Mouse (Mus musculus) induced T-regulatory cell, adult 2 months (primary cell): ENCODE data around the gene Nipal4.

Experiments used
- DNase-seq: peaks from one replicate; pipeline ENCODE4 v3.0.0-alpha.2; 2012; ENCODE audit warnings: low read depth

Nipal4 gene

DNA sequence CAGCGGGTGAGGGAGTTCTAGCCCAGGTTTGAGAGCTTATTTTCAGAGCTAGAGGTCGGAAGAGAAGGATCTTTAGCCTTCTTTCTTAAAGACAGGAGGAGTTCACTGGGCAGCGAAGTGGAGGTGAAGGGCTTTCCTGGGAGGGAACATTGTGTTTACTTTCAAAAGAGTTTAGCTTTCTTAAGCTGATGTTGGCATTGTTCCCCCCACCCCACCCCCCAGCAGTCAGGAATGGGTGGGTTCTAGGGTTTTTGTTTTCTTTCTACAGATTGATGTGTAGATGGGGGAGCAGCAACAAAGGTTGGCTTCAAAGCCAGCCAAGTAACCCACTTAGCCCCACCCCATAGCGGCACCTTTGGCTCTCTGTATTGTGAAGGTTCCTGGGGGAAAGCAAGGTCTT, 51.3 kb downstream of the Nipal4 start:
- no peak for DNase-seq

DNA sequence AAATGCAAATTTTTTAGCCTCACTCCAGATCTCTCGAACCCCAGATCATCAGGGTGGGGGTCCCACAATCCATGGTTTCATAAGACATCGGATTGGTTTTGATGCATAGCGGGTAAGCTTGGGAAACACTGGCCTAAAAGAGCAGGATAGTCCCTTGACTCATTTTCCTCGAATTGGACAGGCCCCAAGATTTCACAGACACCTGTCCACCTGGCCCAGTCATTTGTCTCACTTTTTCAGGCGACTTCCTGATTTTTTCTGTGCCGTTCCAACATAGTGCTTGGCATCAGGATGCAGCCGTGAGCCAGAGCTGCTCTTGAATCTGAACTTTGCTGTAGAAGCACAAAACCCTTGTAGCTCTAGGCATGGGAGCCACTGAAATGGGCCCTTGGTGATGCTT, 52.1 kb downstream of the Nipal4 start:
- no peak for DNase-seq

DNA sequence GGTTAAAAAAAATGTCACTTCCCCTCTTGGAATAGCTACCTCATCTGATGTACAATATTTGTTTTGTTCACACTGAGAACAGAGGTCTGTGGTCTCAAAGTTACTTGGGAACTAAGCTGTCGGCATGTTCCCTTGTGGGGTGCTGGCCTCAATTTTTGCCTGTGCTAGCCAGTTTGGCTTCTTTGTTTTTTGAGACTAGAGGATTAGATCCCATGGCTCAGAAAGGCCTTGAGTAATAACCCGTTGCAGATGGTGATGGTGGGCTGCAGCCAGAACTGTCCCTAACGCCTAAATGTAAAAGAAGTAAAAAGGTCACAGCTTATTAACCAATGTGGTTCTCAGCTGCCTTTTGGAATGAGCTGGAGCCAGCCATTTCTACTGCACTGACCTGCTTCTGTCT, 53.1 kb downstream of the Nipal4 start:
- DNase-seq: no peak

DNA sequence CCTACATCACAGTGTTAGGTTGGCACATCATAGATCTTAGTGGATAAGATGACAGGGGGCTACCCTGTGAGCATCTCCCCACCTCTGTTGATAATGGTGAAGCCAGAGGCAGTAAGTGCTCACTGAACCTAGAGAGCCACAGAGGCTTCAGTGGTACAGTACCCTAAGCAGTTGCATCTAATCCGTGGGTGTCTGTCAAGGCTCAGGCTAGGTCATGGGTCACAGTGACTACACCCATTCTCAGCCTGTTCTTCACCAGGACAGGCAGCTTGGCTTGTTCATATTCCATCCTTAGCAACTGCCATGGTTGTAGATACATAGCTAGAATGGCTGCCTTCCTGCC, 55.4 kb downstream of the Nipal4 start:
- no peak for DNase-seq

DNA sequence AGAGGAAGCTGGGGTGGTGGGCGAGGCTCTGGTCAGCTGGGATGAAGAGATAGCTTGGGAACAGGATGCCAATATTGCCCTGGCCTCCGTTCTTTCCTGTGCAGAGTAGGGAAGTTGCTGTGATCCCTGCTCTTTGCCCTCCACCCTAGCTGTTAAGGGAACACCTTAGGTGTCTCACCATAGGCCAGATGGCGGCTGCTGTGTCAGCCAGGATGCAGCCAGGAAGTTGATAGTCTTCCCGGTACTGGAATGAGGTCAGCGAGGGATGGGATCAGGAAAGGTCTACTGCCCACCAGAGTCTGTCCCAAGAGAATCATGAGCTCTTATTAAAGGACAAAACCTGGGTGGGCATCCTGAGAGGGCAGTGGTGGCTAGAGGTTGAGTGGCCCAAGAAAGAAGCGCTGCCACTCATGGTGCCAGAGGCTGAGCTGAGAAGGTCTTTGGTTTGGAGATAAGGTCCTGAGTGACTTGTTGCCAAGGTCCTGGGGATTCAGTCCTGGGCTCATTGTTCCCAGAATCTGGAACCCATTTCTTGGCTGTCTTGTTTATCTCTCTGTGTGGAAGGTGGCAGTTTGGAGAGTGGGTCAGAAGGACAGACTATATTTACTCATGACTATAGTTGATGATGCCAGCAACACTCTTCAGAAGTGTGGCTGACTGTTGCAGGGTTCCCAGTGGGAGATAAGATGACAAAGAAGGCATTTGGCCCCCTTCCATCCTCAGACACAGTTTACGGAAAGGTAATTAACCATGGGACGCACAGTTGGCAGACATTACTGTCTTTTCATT, 56.0 kb downstream of the Nipal4 start:
- no peak for DNase-seq

- no peak for DNase-seq
Measured at GRCm38 (mm10) chr11:46109206-46109605, 57.1 kb downstream of the Nipal4 start.

DNA sequence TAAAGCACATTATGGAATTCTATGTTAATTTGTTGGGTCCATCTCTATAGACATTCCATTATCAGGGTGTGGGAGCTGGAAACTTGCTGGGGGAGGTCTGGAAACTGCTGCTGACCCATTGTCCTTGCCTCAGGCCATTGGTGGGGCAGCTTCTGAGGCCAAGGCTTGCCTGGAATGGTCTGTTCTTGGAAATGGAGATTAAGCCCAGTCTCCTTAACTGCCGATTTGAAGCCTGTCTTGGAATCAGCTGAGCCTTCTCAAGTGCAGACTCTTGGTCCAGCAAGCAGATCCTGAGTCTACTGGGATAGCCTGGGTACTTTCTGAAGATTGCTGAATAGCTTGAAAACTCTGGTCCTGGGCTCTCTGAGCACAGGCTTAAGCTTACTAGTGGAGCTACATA, 59.3 kb downstream of the Nipal4 start:
- DNase-seq: no peak

DNA sequence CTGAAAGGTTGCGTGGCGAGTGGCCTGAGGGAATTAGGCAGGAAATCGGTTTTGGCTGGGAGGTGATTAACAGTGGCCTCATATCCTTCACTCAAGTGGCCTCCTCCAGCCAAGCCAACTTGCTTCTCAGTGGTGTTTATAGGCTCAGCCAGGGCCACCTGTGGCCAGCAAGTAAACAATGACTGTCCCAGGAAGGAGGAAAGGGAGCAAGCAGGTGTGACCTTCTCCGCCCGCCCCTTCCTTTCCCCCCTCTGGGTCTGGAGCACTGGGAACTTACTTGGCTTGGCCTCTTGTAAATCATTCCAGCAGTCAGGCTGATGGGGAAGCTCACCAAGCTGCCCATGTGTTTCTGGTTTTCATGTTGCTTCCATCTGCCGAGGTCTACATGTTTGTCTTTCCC, 64.2 kb downstream of the Nipal4 start:
- DNase-seq: no peak
